ENCODE assay signal across 8 mouse cellular contexts in genomic region chr1:63110536-63111285, GRCm38 (mm10). TPM values are rescaled to one million over a fixed set of nuclear protein-coding genes. Genes with fewer than 3 reads are reported as not detected.
DNase-seq lines count a peak whose midpoint lies in the region; ATAC-seq and TF ChIP-seq lines count a peak whose summit lies in the region.

No protein-coding gene starts in this region.

- dilution Hi-C loops in CH12.LX (cut with MboI; ENCODE audit: extremely low pct_ligation_motif_present, extremely low pct_unique_long_range_greater_than_20kb, low sequenced_read_pairs) = no loop called here

- DNase-seq in heart, adult 8-10 months (ENCODE audit: low spot score) = no peak
- peak; percentile 65 for DNase-seq in CH12.LX (ENCODE audit: extremely low read depth)
- peak; percentile 56 for DNase-seq in c-Kit-positive CD71-positive TER-119-positive erythroid progenitor cells, embryonic 14.5 days (ENCODE audit: low spot score)
- DNase-seq in lung, postnatal 14 days = peak; percentile 37
- peak; percentile 65 for DNase-seq in testis, postnatal 14 days (ENCODE audit: low spot score)
- DNase-seq in urinary bladder, adult 18-20 months (ENCODE audit: low spot score in 2 of 2) = no peak

- H3K27me3 ChIP-seq in heart, embryonic 13.5 days (replicated peaks) = no peaks in the 10 kb centered on the region
- no peaks in the 10 kb centered on the region for H3K27me3 ChIP-seq in CH12.LX (replicated peaks)
- H3K27me3 ChIP-seq in hindbrain, embryonic 12.5 days = no peaks in the 10 kb centered on the region

- TF ChIP-seq POLR2A in CH12.LX (IDR thresholded peaks at IDR 0.05; ENCODE audit: low read depth, low read length) = no peak

- in situ Hi-C loops in CH12.LX (cut with MboI; ENCODE audit: low pct_ligation_motif_present, low pct_unique_long_range_greater_than_20kb, low sequenced_read_pairs) = no loop called here

- TF ChIP-seq RAD21 in CH12.LX (IDR thresholded peaks at IDR 0.05; ENCODE audit: low read depth, low read length) = no peak; the same call in 1 of the 2 replicates

- peaks cover 77% of the 10 kb centered on the region for H3K79me2 ChIP-seq in CH12.LX (replicated peaks; ENCODE audit: control insufficient read depth, extremely low read depth, insufficient read depth, poor library complexity, severe bottlenecking)

- no peak overlapping the region for H3K4me2 ChIP-seq in heart, embryonic 13.5 days
- H3K4me2 ChIP-seq in CH12.LX (ENCODE audit: insufficient read depth, low read depth, poor library complexity, severe bottlenecking) = peak overlapping the region; percentile 62
- no peak overlapping the region for H3K4me2 ChIP-seq in hindbrain, embryonic 12.5 days (replicated peaks)

- WGBS in heart, embryonic 13.5 days = 55% methylated on average over 7 of the region's 7 CpGs
- 46% methylated on average over 7 of the region's 7 CpGs for WGBS in hindbrain, embryonic 12.5 days

- TF ChIP-seq EP300 in CH12.LX (IDR thresholded peaks at IDR 0.05; ENCODE audit: low read length) = no peak

- peaks cover 11% of the 10 kb centered on the region for H3K36me3 ChIP-seq in heart, embryonic 13.5 days
- peaks cover 0 to 12% of the 10 kb centered on the region in 2 experiments for H3K36me3 ChIP-seq in CH12.LX (replicated peaks in 1 of 2; ENCODE audit: control insufficient read depth in 1 of 2, insufficient read depth in 1 of 2, low read length in 1 of 2)
- no peaks in the 10 kb centered on the region; the same call in 1 of the 2 replicates for H3K36me3 ChIP-seq in hindbrain, embryonic 12.5 days

- H3K27ac ChIP-seq in heart, embryonic 13.5 days (replicated peaks) = no peak overlapping the region
- H3K27ac ChIP-seq in CH12.LX (ENCODE audit: insufficient read depth, low read depth) = no peak overlapping the region
- 0 out of 2 replicates have a peak overlapping the region, but pooled peaks have one; percentile 37 for H3K27ac ChIP-seq in hindbrain, embryonic 12.5 days

- TF ChIP-seq CTCF in CH12.LX (conservative IDR thresholded peaks at IDR 0.05 in 1 of 2, IDR thresholded peaks at IDR 0.05 in 1 of 2; ENCODE audit: low read depth in 2 of 2, low read length in 2 of 2) = peak; percentile 58 to 67

- H3K4me1 ChIP-seq in heart, embryonic 13.5 days = peaks cover 46% of the 10 kb centered on the region
- H3K4me1 ChIP-seq in CH12.LX (ENCODE audit: control insufficient read depth in 1 of 2, insufficient read depth in 2 of 2) = peaks cover 12 to 44% of the 10 kb centered on the region in 2 experiments
- H3K4me1 ChIP-seq in hindbrain, embryonic 12.5 days = peaks cover 28% of the 10 kb centered on the region

- peak overlapping the region; percentile 33; the same call in 1 of the 2 replicates for H3K9ac ChIP-seq in heart, embryonic 13.5 days
- no peak overlapping the region for H3K9ac ChIP-seq in CH12.LX (ENCODE audit: insufficient read depth, low read depth)
- no peak overlapping the region for H3K9ac ChIP-seq in hindbrain, embryonic 12.5 days

- no peaks in the 10 kb centered on the region for H3K9me3 ChIP-seq in heart, embryonic 13.5 days
- no peaks in the 10 kb centered on the region for H3K9me3 ChIP-seq in CH12.LX (replicated peaks; ENCODE audit: low read length)
- H3K9me3 ChIP-seq in hindbrain, embryonic 12.5 days (replicated peaks) = no peaks in the 10 kb centered on the region

- ATAC-seq in heart, embryonic 13.5 days (ENCODE audit: extremely low read depth, insufficient number of reproducible peaks, low FRiP score, low TSS enrichment) = no peak
- ATAC-seq in hindbrain, embryonic 12.5 days (ENCODE audit: low FRiP score) = no peak

- no peak overlapping the region for H3K4me3 ChIP-seq in heart, embryonic 13.5 days
- no peak overlapping the region for H3K4me3 ChIP-seq in CH12.LX (replicated peaks in 1 of 3; ENCODE audit: low read depth in 2 of 3, low read length in 2 of 3, poor library complexity in 1 of 3)
- no peak overlapping the region for H3K4me3 ChIP-seq in hindbrain, embryonic 12.5 days

TF ChIP-seq in CH12.LX, 34 proteins besides CTCF, POLR2A, EP300 and RAD21:
- TF ChIP-seq BHLHE40 (IDR thresholded peaks at IDR 0.05; ENCODE audit: low read depth, low read length) (no peak), ELF1 (IDR thresholded peaks at IDR 0.05; ENCODE audit: low read depth, low read length) (no peak), SIN3A (IDR thresholded peaks at IDR 0.05; ENCODE audit: low read length) (no peak), MYC (IDR thresholded peaks at IDR 0.05; ENCODE audit: low read depth, low read length) (0 out of 2 replicates have a peak, but pooled peaks have one; percentile 48), USF2 (conservative IDR thresholded peaks at IDR 0.05; ENCODE audit: low read depth, low read length) (no peak), MXI1 (IDR thresholded peaks at IDR 0.05; ENCODE audit: low read depth, low read length) (0 out of 2 replicates have a peak, but pooled peaks have one; percentile 59), CHD1 (IDR thresholded peaks at IDR 0.05; ENCODE audit: low read depth, low read length) (peak; percentile 72; the same call in 1 of the 2 replicates)

RNA-seq across cellular contexts. Expression of gene Ino80d, which starts 3.8 kb away (rescaled TPM):
- 7.5 and 8.8 TPM in 2 replicates for polyA plus RNA-seq in heart, embryonic 13.5 days (2015; fragmentation: Nextera tagmentation; extraction: Ambion mirVana)
- total RNA-seq in heart, adult 8-10 months (2022) = 10 to 100 TPM; 15.1 to 18.8 (median 16.8) TPM
- 5.8 and 6.0 TPM in 2 replicates for total RNA-seq in CH12.LX (2012; rRNA removed)
- 3.4 and 4.6 TPM in 2 replicates for total RNA-seq in CH12.LX (2014; rRNA removed)
- polyA plus RNA-seq in CH12.LX (2012; ENCODE audit: insufficient read length, low read depth) = 3.8 and 4.5 TPM in 2 replicates
- 13.4 and 14.0 TPM in 2 replicates for polyA plus RNA-seq in hindbrain, embryonic 12.5 days (2016; fragmentation: Nextera tagmentation; extraction: Ambion mirVana)

Comparison
In these comparisons a context has a peak if more than half of its experiments do, and no peak if none do; other contexts are left out.
1. DNase-seq: peak in CH12.LX (single experiment), c-Kit-positive CD71-positive TER-119-positive erythroid progenitor cells, embryonic 14.5 days (single experiment), lung, postnatal 14 days (single experiment) and testis, postnatal 14 days (single experiment); none in heart, adult 8-10 months (single experiment) and urinary bladder, adult 18-20 months (0 of 2).